Mouse (Mus musculus) midbrain, embryonic 10.5 days (tissue): ENCODE measurements at regions not wholly inside any gene's neighbourhood (a gene's known extent, or its start where the extent isn't known, plus 50 kb on each side); places are given as distances from the start of the nearest gene placed in this dataset.

Source experiments
- DNase-seq: peaks from one replicate; pipeline ENCODE4 v3.0.0-alpha.2; 2017; ENCODE audit warnings: low spot score
- H3K27ac ChIP-seq: fragments of 300-500 bp; sonication (generic); replicated peaks from 2 replicates; pipeline ENCODE4 v1.5.1; 2016; ENCODE audit warnings: mild to moderate bottlenecking
- H3K27me3 ChIP-seq: fragments of 300-500 bp; sonication (generic); 2 replicates; pipeline ENCODE4 v1.6.1; 2016; ENCODE audit warnings: low read depth, mild to moderate bottlenecking; ENCODE audit not compliant: poor library complexity, severe bottlenecking
- H3K36me3 ChIP-seq: fragments of 300-500 bp; sonication (generic); 2 replicates; pipeline ENCODE4 v1.6.1; 2016; ENCODE audit warnings: mild to moderate bottlenecking, moderate library complexity
- H3K4me1 ChIP-seq: fragments of 300-500 bp; sonication (generic); 2 replicates; pipeline ENCODE4 v1.6.1; 2016
- H3K4me3 ChIP-seq: fragments of 300-500 bp; sonication (generic); 2 replicates; pipeline ENCODE4 v1.5.1; 2016; ENCODE audit warnings: mild to moderate bottlenecking, moderate library complexity
- H3K9me3 ChIP-seq: fragments of 300-500 bp; sonication (generic); replicated peaks from 2 replicates; pipeline ENCODE4 v1.6.1; 2016; ENCODE audit warnings: mild to moderate bottlenecking
- WGBS: fragments of 180-500 bp; shearing (Covaris S2); methylation state at CpG from one replicate; pipeline ENCODE4 v1.1.7; 2016; 5-methylcytosine and 5-hydroxymethylcytosine counted together

DNA sequence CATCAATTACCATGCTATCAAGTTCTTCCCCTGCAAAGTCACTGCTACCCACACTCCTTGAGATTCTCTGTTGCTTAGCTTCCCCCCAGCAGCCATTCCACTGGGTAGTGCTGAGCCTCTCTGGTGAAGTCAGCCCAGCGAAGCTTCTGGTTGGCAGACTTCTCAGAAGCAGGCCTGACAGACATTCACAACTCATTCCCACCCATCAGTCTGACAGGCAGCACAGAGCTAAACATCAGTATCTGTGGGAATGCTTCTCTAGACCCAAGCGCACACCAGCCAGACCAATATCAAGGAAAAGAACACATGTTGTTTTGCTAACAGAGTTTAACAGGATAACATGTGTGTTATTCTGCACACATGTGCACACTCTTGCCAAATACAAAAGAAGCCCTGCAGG lies 101.1 kb upstream of the Ccdc122 start:
- Histone ChIP-seq H3K9me3 (no peaks in the 10 kb centered on the region), H3K27me3 (no peaks in the 10 kb centered on the region), H3K4me1 (peaks cover 9% of the 10 kb centered on the region), H3K36me3 (no peaks in the 10 kb centered on the region), H3K4me3 (no peak overlapping the region), H3K27ac (no peak overlapping the region)
- no peak for DNase-seq
- 83% methylated on average over 2 of the region's 2 CpGs for WGBS

DNA sequence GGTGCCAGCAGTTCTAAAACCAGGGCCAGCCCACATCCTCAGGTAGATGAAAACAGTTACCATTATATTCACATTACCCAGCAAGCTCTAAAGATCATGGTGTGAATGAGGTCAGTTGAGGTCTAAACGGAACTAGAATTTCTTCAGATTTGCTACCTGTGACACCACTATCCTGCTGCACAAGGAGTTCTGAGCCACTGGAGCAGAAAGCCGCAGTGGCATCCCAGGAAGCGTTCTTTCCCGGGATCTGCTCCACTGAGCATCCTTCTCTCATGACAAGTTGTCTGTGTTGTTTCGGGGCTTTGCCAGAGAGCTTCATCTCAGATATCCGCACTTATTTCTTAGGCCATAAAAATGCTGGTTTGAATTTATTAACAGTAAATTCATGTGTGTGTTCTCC lies 103.7 kb upstream of the Ccdc122 start:
- H3K27ac ChIP-seq, result no peak overlapping the region
- no peak overlapping the region for H3K4me3 ChIP-seq
- no peaks in the 10 kb centered on the region for H3K27me3 ChIP-seq
- no peak for DNase-seq
- no peaks in the 10 kb centered on the region for H3K9me3 ChIP-seq
- H3K36me3 ChIP-seq, result no peaks in the 10 kb centered on the region
- 79% methylated on average over 6 of the region's 6 CpGs for WGBS
- peaks cover 9% of the 10 kb centered on the region for H3K4me1 ChIP-seq

DNA sequence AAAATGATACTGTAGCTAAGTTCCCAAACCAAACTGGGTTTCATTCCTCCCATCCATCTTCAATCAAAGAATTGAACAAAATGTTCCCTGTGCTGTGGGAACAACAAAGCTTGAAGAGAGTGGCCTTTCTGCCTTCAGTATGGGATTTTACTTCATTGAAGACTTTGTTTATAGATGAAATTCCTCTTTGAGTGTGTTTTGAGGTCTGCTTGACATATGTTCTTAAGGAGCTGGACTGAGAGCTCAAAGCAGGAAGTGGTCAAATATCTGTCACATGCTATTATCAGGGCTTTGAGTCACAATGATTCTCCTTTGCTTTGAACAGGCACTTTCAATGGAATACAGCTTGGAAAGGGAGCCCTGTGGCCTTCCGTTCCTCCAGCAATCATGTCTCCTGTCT lies 105.2 kb upstream of the Ccdc122 start:
- Histone ChIP-seq H3K36me3 (no peaks in the 10 kb centered on the region), H3K4me3 (no peak overlapping the region), H3K27me3 (no peaks in the 10 kb centered on the region), H3K9me3 (no peaks in the 10 kb centered on the region), H3K27ac (no peak overlapping the region), H3K4me1 (no peaks in the 10 kb centered on the region)
- no peak for DNase-seq
- 83% methylated on average over 1 of the region's 1 CpGs for WGBS

DNA sequence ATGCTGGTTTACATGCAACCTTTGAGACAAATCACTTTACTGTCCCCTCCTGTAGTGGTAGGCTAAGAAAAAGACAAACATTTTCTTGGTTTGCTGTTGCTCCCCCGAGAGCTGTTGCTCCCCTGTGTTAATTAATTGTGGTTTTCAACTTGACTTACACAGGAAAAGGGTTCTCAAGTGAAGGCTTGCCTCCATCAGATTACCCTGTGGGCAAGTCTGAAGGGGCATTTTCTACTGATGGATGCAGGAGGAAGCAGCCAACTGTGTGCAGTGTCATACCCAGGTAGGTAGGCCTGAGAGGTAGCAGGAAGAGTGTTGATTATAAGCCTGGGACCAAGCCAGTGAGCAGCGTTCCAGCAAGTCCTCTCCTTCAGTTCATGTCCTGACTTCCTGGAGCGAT lies 107.0 kb upstream of the Ccdc122 start:
- no peak overlapping the region for H3K27ac ChIP-seq
- no peaks in the 10 kb centered on the region for H3K4me1 ChIP-seq
- H3K36me3 ChIP-seq, result no peaks in the 10 kb centered on the region
- DNase-seq, result no peak
- no peaks in the 10 kb centered on the region for H3K27me3 ChIP-seq
- no peaks in the 10 kb centered on the region for H3K9me3 ChIP-seq
- WGBS, result 86% methylated on average over 3 of the region's 3 CpGs
- H3K4me3 ChIP-seq, result no peak overlapping the region

DNA sequence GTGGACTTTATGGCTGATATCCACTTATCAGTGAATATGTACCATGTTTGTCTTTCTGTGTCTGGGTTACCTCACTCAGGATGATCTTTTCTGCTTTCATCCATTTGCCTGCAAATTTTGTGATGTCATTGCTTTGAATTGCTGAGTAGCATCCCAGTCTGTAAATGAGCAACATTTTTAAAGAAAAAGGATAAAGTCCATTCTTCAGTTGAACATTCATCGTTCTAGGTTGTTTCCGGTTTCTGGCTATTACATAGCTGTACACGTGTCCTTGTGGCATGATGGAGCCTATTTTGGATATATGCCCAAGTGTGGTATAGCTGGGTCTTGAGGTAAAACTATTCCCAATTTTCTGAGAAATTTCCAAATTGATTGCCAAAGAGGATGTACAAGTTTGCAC lies 107.9 kb upstream of the Ccdc122 start:
- DNase-seq, result no peak
- H3K4me1 ChIP-seq, result no peaks in the 10 kb centered on the region
- no peak overlapping the region for H3K27ac ChIP-seq
- H3K27me3 ChIP-seq, result no peaks in the 10 kb centered on the region
- H3K4me3 ChIP-seq, result no peak overlapping the region
- WGBS, result 96% methylated on average over 3 of the region's 3 CpGs
- no peaks in the 10 kb centered on the region for H3K36me3 ChIP-seq
- no peaks in the 10 kb centered on the region for H3K9me3 ChIP-seq

DNA sequence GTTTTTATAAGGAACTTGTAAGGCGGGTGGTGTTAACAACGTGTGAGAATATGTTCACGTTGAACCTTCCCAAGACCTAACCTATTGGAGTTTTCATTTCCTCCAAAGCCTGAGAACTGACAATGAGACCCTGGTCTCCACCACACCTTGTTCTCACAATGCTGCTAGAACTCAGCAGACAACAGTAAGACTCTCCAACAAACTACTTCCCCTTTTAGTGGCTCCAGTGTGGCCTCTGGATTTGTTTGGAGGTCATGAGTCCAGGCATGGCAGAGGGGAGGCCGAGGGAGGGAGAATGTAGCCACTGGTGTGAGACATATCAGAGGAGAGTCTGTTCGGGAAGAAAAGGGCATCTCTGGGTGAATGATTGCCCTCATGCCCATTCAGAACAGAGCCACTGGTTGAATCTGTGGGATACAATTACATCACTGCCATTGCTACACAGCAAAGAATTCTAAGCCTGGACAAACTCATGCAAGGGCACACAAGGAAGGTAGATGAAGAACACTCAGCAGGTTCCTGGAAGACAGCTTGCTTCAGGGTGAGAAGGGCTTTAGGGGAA lies 109.2 kb upstream of the Ccdc122 start:
- Histone ChIP-seq H3K4me3 (no peak overlapping the region), H3K27me3 (no peaks in the 10 kb centered on the region), H3K27ac (no peak overlapping the region), H3K9me3 (no peaks in the 10 kb centered on the region), H3K4me1 (no peaks in the 10 kb centered on the region), H3K36me3 (no peaks in the 10 kb centered on the region)
- 78% methylated on average over 5 of the region's 5 CpGs for WGBS
- no peak for DNase-seq

DNA sequence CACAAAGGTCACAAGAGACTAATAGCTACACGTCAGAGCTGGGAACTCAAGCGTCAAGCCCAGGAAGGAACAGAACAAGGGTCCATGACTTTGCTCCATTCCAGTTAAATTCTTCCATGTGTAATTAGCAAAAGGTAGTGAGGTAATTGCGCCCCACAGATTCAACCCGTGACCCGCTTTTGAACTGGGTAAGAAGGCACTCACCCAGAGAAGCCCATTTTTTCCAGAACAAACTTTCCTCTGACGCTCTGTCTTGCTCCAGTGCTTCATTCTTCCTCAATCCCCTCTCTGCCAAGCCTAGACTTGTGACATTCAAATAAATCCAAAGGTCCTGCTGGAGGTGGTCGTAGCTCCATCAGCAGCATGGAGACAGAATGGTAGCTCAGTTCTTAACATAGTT lies 110.2 kb upstream of the Ccdc122 start:
- Histone ChIP-seq H3K4me3 (no peak overlapping the region), H3K36me3 (no peaks in the 10 kb centered on the region), H3K27me3 (no peaks in the 10 kb centered on the region), H3K9me3 (no peaks in the 10 kb centered on the region), H3K4me1 (no peaks in the 10 kb centered on the region), H3K27ac (no peak overlapping the region)
- no peak for DNase-seq
- 86% methylated on average over 7 of the region's 7 CpGs for WGBS

DNA sequence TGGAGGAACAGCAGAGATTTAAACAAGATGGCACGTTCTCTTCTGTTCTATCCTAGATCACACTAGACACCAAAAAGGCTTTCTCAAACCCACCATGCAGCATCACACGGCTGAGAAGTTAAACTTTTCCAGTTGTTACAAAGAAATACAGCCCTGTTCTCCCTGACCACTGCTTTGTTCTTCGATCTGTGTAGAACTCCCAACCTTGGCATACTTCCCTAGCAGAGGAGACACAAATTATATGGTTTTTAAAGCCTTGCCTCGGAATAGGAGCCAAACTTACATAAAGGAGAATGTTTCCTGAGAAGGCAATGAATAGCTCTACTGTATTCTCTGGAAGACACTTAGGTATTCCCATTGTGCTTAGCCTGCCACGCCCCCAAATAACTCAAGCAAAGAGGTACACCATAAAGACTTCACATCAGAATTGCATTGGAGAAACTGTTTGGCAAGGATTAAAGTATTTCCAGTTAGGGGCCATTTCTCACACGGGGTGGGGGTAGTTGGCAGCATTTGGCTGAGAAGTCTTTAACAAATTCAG lies 114.1 kb upstream of the Ccdc122 start:
- Histone ChIP-seq H3K27ac (no peak overlapping the region), H3K4me1 (no peaks in the 10 kb centered on the region), H3K36me3 (no peaks in the 10 kb centered on the region), H3K4me3 (no peak overlapping the region), H3K9me3 (no peaks in the 10 kb centered on the region), H3K27me3 (no peaks in the 10 kb centered on the region)
- no peak for DNase-seq
- WGBS, result 81% methylated on average over 6 of the region's 6 CpGs

DNA sequence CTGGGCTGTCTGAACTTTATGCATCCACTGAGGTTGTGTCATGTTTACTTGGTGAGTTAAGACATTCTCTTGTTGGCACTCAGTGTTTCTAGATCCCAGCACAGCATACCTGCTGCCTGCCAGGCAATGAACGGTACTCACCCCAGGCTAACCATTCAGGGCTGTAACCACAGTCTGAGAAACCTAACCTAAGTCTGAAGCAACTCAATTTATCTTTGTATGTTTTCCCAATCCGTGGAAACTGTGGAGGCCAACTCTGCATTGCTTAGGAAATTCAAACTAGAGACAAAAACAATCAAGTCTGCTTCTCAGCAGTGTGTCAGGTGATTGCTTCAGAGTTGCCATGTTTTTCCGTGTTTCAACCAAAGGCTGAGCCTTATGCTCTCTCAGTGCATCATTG lies 118.5 kb upstream of the Ccdc122 start:
- Histone ChIP-seq H3K4me3 (no peak overlapping the region), H3K4me1 (no peaks in the 10 kb centered on the region), H3K9me3 (no peaks in the 10 kb centered on the region), H3K27ac (no peak overlapping the region), H3K36me3 (no peaks in the 10 kb centered on the region), H3K27me3 (no peaks in the 10 kb centered on the region)
- DNase-seq, result no peak
- 81% methylated on average over 3 of the region's 3 CpGs for WGBS

DNA sequence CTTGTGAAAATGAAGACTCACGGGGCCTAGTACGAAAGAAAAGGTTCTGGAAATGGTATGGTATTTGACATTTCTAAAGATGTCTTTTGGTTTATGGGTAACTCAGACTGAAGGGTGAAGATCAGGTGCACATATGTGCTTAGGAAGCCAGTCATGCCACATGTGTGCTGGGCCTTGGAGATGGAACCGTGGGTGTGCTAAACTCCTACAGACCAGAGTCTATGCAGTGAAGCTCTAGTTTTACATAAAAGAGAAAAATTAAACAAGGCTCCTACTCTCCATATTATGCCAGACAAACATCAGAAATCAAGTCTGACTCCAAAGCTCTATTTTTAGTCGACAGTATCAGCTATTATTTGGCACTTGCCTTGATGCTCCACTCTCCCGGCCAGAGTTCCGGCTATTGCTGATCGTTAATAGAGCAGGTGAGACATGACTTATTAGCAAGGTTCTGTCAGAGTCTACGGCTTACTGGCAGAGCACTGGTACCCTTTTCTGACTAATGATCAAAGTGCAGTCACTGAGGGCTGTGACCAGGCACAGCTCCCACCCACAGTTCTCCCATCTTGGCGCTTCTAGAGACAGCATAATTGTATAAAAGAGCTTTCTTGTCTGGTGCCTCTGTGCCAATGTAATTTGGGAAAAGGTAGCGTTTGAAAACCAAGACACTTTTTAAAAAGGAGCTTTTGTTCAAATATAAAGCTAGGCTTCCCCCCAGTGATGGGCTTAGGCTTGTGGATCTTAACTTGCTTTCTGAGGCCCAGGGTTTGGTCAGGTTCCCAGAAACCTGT lies 119.2 kb upstream of the Ccdc122 start:
- no peaks in the 10 kb centered on the region for H3K9me3 ChIP-seq
- no peak for DNase-seq
- WGBS, result 89% methylated on average over 10 of the region's 10 CpGs
- H3K4me1 ChIP-seq, result peaks cover 5% of the 10 kb centered on the region; the same call in 1 of the 2 replicates
- no peak overlapping the region for H3K27ac ChIP-seq
- H3K4me3 ChIP-seq, result no peak overlapping the region
- no peaks in the 10 kb centered on the region for H3K27me3 ChIP-seq
- H3K36me3 ChIP-seq, result no peaks in the 10 kb centered on the region

DNA sequence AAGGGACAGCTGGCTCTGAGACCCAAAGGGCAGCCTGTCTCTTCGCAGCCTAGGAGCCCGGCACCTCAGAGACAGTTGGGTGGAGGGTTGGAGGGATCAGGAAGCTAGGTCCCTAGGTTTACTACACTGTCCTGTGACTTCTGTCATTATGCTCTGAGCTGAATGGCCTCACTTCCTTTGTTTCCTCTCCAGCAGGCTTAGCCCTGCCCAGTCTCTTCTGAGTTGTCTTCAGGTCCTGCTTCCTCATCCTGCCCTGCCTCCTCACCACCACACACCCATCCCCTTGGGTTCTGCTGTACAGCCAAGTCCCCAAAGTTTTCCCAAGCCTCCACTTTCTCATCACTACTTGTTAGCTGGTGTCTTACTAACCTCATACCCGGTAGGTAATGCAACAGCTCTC lies 122.7 kb upstream of the Ccdc122 start:
- WGBS, result 87% methylated on average over 3 of the region's 3 CpGs
- H3K27me3 ChIP-seq, result no peaks in the 10 kb centered on the region
- H3K27ac ChIP-seq, result no peak overlapping the region
- peaks cover 6% of the 10 kb centered on the region; the same call in 1 of the 2 replicates for H3K4me1 ChIP-seq
- no peak for DNase-seq
- no peak overlapping the region for H3K4me3 ChIP-seq
- no peaks in the 10 kb centered on the region for H3K9me3 ChIP-seq
- H3K36me3 ChIP-seq, result no peaks in the 10 kb centered on the region

DNA sequence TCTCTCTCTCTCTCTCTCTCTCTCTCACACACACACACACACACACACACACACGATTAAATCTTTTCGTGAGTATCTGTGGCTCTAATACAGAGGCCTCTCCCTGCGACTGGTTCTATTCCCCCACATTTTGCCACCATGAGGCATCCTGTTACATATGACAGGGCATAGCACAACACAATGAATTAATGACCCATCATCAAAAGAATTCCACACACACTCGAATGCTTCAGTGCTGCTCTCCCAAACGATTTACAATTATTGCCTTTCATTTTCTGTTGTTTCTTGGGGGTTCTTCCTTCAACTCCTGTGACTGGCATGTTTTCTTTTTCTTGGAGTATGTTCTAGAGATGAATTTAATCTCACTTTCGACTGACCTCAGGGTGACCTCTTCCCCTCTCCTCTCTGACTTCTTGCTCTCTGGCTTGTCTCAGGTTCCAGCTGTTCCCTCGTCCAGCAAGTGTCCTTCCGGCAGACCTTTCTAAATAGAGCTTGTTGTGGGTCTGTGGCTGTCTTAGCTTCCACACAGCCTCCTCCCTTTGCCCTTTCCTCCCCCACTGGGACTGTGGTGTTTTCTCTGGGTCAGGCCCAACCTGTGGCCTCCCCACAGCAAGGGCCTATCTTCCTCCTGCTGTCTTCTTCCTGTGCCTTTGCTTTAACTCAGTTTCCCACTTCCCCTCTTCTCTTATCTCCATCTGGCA lies 124.1 kb upstream of the Ccdc122 start:
- no peaks in the 10 kb centered on the region for H3K36me3 ChIP-seq
- 59% methylated on average over 8 of the region's 8 CpGs for WGBS
- 0 out of 2 replicates have a peak overlapping the region, but pooled peaks have one; percentile 4 for H3K27ac ChIP-seq
- no peaks in the 10 kb centered on the region for H3K27me3 ChIP-seq
- peaks cover 6% of the 10 kb centered on the region; the same call in 1 of the 2 replicates for H3K4me1 ChIP-seq
- H3K4me3 ChIP-seq, result no peak overlapping the region
- no peaks in the 10 kb centered on the region for H3K9me3 ChIP-seq
- DNase-seq, result peak; percentile 15

DNA sequence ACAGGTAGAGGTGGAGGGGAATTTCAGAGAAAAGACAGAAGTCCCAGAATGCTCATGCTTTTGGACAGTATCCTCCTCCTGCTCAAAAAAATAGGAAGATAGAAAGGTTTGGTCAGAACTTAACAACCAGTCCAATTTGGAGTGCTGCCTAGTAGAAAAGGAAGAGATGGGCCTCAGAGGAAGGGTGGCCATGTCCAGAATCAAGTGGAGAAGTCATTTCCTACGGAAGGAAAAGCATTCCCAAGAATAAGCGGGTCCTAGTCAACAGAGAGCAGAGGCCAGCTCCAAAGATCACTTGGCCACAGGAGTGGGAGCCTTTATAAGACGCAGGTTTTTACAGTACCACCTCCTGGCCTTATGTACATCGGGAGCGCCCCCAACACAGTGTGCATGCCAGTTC lies 125.3 kb upstream of the Ccdc122 start:
- no peaks in the 10 kb centered on the region for H3K27me3 ChIP-seq
- no peak overlapping the region for H3K27ac ChIP-seq
- no peaks in the 10 kb centered on the region for H3K36me3 ChIP-seq
- 93% methylated on average over 5 of the region's 5 CpGs for WGBS
- H3K4me1 ChIP-seq, result peaks cover 6% of the 10 kb centered on the region; the same call in 1 of the 2 replicates
- no peak overlapping the region for H3K4me3 ChIP-seq
- H3K9me3 ChIP-seq, result no peaks in the 10 kb centered on the region
- no peak for DNase-seq
